Mouse (Mus musculus) liver, postnatal 0 days (tissue): ENCODE data around the gene Fam241a. TPM values are rescaled to one million over a fixed set of nuclear protein-coding genes. Genes with fewer than 3 reads are reported as not detected.

Experiments
- ATAC-seq: fragments of 200-750 bp; cut with Nextera tagmentation; 2 replicates; pipeline ENCODE4 v1.8.0; 2017; ENCODE audit warnings: mild to moderate bottlenecking, moderate library complexity
- DNase-seq: peaks from one replicate; pipeline ENCODE4 v3.0.0-alpha.2; 2016
- H3K27ac ChIP-seq: fragments of 300-500 bp; sonication (generic); 2 replicates; pipeline ENCODE4 v1.5.1; 2014; ENCODE audit warnings: antibody characterized with exemption, moderate library complexity, mild to moderate bottlenecking, low read depth
- H3K27me3 ChIP-seq: fragments of 300-500 bp; sonication (generic); 2 replicates; pipeline ENCODE4 v1.6.1; 2014; ENCODE audit warnings: low read length, control low read depth, mixed read lengths; ENCODE audit not compliant: insufficient read depth
- H3K36me3 ChIP-seq: fragments of 300-500 bp; sonication (generic); replicated peaks from 2 replicates; pipeline ENCODE4 v1.6.1; 2014; ENCODE audit warnings: mild to moderate bottlenecking, control low read depth, low read length, moderate library complexity, mixed read lengths; ENCODE audit not compliant: insufficient read depth
- H3K4me1 ChIP-seq: fragments of 300-500 bp; sonication (generic); 2 replicates; pipeline ENCODE4 v1.6.1; 2014; ENCODE audit warnings: antibody characterized with exemption, mild to moderate bottlenecking, control low read depth; ENCODE audit not compliant: insufficient read depth
- H3K4me2 ChIP-seq: fragments of 300-500 bp; sonication (generic); 2 replicates; pipeline ENCODE4 v1.6.1; 2014; ENCODE audit warnings: low read depth, mild to moderate bottlenecking, low read length, moderate library complexity, mixed read lengths
- H3K4me3 ChIP-seq: fragments of 300-500 bp; sonication (generic); 2 replicates; pipeline ENCODE4 v1.5.1; 2014; ENCODE audit warnings: low read depth, low read length
- H3K9ac ChIP-seq: fragments of 300-500 bp; sonication (generic); replicated peaks from 2 replicates; pipeline ENCODE4 v1.6.1; 2014; ENCODE audit warnings: mild to moderate bottlenecking, moderate library complexity
- H3K9me3 ChIP-seq: fragments of 300-500 bp; sonication (generic); 2 replicates; pipeline ENCODE4 v1.6.1; 2016; ENCODE audit warnings: mild to moderate bottlenecking, control low read depth, low read length, mixed read lengths
- CTCF ChIP-seq: sonication (generic); IDR thresholded peaks from 2 replicates; pipeline ENCODE4 v1.5.1; 2016; ENCODE audit warnings: antibody characterized with exemption, low read depth
- EP300 ChIP-seq: IDR thresholded peaks from 2 replicates; pipeline ENCODE4 v1.6.1; 2016; ENCODE audit warnings: antibody characterized with exemption, low read depth, mild to moderate bottlenecking
- WGBS: fragments of 180-500 bp; shearing (Covaris S2); extraction: QIAGEN DNeasy Blood & Tissue Kit; methylation state at CpG from one replicate; pipeline ENCODE4 v1.1.7; 2014; ENCODE audit not compliant: insufficient replicate concordance; 5-methylcytosine and 5-hydroxymethylcytosine counted together
- polyA plus RNA-seq: library from polyadenylated mRNA; unstranded; fragments of >200 nt; fragmentation: Nextera tagmentation; extraction: Ambion mirVana; gene quantifications from 2 replicates; pipeline ENCODE4 v1.2.1, GENCODE M21; 2015

The Fam241a gene
- polyA plus RNA-seq, 1 experiment from 2014 or later: 25.5 TPM

GRCm38 (mm10) chr3:127881684-127882083, 14.4 kb downstream of the Fam241a start:
- DNase-seq: no peak
- no peaks in the 10 kb centered on the region for H3K9me3 ChIP-seq
- H3K27me3 ChIP-seq: no peaks in the 10 kb centered on the region
- 69% methylated on average over 2 of the region's 2 CpGs for WGBS
- no peak for TF ChIP-seq EP300
- no peak for TF ChIP-seq CTCF
- H3K9ac ChIP-seq: no peak overlapping the region
- H3K4me3 ChIP-seq: no peak overlapping the region
- no peaks in the 10 kb centered on the region for H3K4me1 ChIP-seq
- H3K36me3 ChIP-seq: peaks cover 7% of the 10 kb centered on the region; the same call in 1 of the 2 replicates
- no peak for ATAC-seq
- no peak overlapping the region for H3K27ac ChIP-seq
- no peak overlapping the region for H3K4me2 ChIP-seq

- Histone ChIP-seq H3K27ac (no peak overlapping the region), H3K27me3 (no peaks in the 10 kb centered on the region), H3K9me3 (no peaks in the 10 kb centered on the region), H3K4me1 (no peaks in the 10 kb centered on the region), H3K36me3 (peaks cover 7% of the 10 kb centered on the region), H3K4me2 (no peak overlapping the region), H3K4me3 (no peak overlapping the region), H3K9ac (no peak overlapping the region)
- TF ChIP-seq EP300 (no peak), CTCF (no peak)
- 75% methylated on average over 3 of the region's 3 CpGs for WGBS
- no peak for DNase-seq
- no peak for ATAC-seq
Measured at GRCm38 (mm10) chr3:127879968-127880367, 16.2 kb downstream of the Fam241a start.

- no peak for ATAC-seq
- no peak overlapping the region for H3K27ac ChIP-seq
- no peaks in the 10 kb centered on the region for H3K4me1 ChIP-seq
- no peaks in the 10 kb centered on the region for H3K27me3 ChIP-seq
- no peak overlapping the region for H3K4me3 ChIP-seq
- no peaks in the 10 kb centered on the region for H3K9me3 ChIP-seq
- no peak for DNase-seq
- H3K9ac ChIP-seq: no peak overlapping the region
- H3K36me3 ChIP-seq: peaks cover 17% of the 10 kb centered on the region
- H3K4me2 ChIP-seq: no peak overlapping the region
- TF ChIP-seq EP300: no peak
- no peak for TF ChIP-seq CTCF
- WGBS: 88% methylated on average over 2 of the region's 2 CpGs
Measured at GRCm38 (mm10) chr3:127875509-127875908, 20.6 kb downstream of the Fam241a start.

GRCm38 (mm10) chr3:127875059-127875458, 21.1 kb downstream of the Fam241a start:
- Histone ChIP-seq H3K36me3 (peaks cover 20% of the 10 kb centered on the region), H3K27ac (no peak overlapping the region), H3K4me1 (no peaks in the 10 kb centered on the region), H3K27me3 (no peaks in the 10 kb centered on the region), H3K4me2 (no peak overlapping the region), H3K9me3 (no peaks in the 10 kb centered on the region), H3K9ac (no peak overlapping the region), H3K4me3 (no peak overlapping the region)
- TF ChIP-seq CTCF: no peak
- TF ChIP-seq EP300: no peak
- WGBS: 89% methylated on average over 7 of the region's 7 CpGs
- ATAC-seq (no peak), DNase-seq (no peak)

GRCm38 (mm10) chr3:127874254-127874883, 21.8 kb downstream of the Fam241a start:
- WGBS: 80% methylated on average over 4 of the region's 4 CpGs

GRCm38 (mm10) chr3:127871575-127871974, 24.5 kb downstream of the Fam241a start:
- Histone ChIP-seq H3K4me3 (no peak overlapping the region), H3K9me3 (no peaks in the 10 kb centered on the region), H3K9ac (no peak overlapping the region), H3K4me2 (no peak overlapping the region), H3K27ac (no peak overlapping the region), H3K4me1 (no peaks in the 10 kb centered on the region), H3K36me3 (peaks cover 23% of the 10 kb centered on the region), H3K27me3 (no peaks in the 10 kb centered on the region)
- DNase-seq: no peak
- no peak for ATAC-seq
- WGBS: 57% methylated on average over 9 of the region's 9 CpGs
- TF ChIP-seq EP300: no peak
- TF ChIP-seq CTCF: no peak

More at GRCm38 (mm10) chr3:127874254-127874883, 21.8 kb downstream of the Fam241a start:
- ATAC-seq: no peak
- Histone ChIP-seq H3K4me2 (no peak overlapping the region), H3K36me3 (peaks cover 23% of the 10 kb centered on the region), H3K9me3 (no peaks in the 10 kb centered on the region), H3K4me1 (no peaks in the 10 kb centered on the region), H3K9ac (no peak overlapping the region), H3K4me3 (no peak overlapping the region), H3K27ac (no peak overlapping the region), H3K27me3 (no peaks in the 10 kb centered on the region)
- DNase-seq: no peak
- TF ChIP-seq CTCF: no peak
- TF ChIP-seq EP300: no peak

GRCm38 (mm10) chr3:127868880-127869279, 27.2 kb downstream of the Fam241a start:
- H3K9ac ChIP-seq: no peak overlapping the region
- no peak for TF ChIP-seq EP300
- no peak for TF ChIP-seq CTCF
- ATAC-seq (no peak), DNase-seq (no peak)
- H3K27me3 ChIP-seq: no peaks in the 10 kb centered on the region
- H3K4me1 ChIP-seq: no peaks in the 10 kb centered on the region; the same call in 1 of the 2 replicates
- H3K4me2 ChIP-seq: no peak overlapping the region
- H3K4me3 ChIP-seq: no peak overlapping the region
- peaks cover 23% of the 10 kb centered on the region for H3K36me3 ChIP-seq
- 85% methylated on average over 5 of the region's 5 CpGs for WGBS
- H3K9me3 ChIP-seq: no peaks in the 10 kb centered on the region
- H3K27ac ChIP-seq: no peak overlapping the region
